Mouse (Mus musculus) adrenal gland (tissue): ENCODE measurements around the gene Gas2l2.

Experiments used
- intact Hi-C: fragments of 180-260 bp; cut with DNase I; formaldehyde crosslinking; loops from one replicate; pipeline ENCODE4 v1.15.1; 2025

Gas2l2 gene

DNA sequence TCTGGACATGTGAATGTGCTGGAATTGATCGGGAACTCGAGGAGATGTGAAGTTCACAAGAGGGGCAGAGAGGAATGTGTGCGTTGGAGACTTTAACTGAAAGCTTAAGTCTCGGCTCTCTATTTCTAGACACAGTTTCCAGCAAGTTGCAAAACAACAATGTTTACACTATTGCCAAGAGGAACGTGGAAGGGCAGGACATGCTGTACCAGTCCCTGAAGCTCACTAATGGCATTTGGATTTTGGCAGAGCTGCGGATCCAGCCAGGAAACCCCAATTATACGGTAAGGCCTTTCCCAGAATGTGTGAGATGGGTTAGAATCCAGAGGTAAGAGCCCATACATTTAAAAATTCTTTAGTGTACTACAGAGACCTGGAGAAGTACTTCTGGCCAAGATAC lies 31.6 kb downstream of the Gas2l2 start:
- intact Hi-C loops = no loop called here

GRCm38 (mm10) chr11:83394802-83395439 lies 34.3 kb downstream of the Gas2l2 start:
- intact Hi-C loops = no loop called here

- intact Hi-C loops = no loop called here
These were observed 36.2 kb downstream of the Gas2l2 start for GRCm38 (mm10) chr11:83393062-83393461.

- intact Hi-C loops = no loop called here
These were observed 45.7 kb downstream of the Gas2l2 start for GRCm38 (mm10) chr11:83383532-83383887.

DNA sequence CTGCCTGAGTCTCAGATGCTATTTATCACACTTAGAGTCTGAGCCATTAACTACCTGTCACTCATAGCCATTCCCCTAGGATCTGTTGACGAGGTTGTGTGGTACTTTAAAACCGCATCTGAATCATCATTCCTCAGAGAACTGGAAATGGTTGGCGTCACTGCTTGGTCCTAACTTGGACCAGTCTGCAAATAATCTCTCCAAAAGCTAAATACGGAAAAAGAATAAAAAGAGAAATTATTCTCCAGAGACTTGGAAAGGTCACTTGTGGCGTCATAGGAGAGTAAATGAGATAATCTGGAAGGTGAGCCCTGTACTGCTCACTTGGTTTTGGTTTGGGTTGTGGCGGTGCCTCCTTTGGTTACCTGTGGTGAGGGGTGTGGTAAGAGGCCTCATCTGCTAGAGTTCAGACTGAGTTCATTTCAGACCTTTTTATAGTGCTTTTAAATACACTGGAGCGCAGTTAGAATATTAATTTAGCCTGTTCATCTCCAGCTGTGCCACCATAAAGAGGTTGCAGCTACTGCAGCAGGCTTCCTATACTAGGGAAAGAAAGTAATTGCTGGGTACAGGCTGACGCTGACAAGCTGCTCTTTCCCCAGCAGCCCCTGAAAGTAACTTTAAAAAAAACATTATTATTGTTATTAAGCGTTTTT lies 46.3 kb downstream of the Gas2l2 start:
- intact Hi-C loops = no loop called here

GRCm38 (mm10) chr11:83379745-83380341 lies 49.4 kb downstream of the Gas2l2 start:
- intact Hi-C loops = no loop called here
